Mouse (Mus musculus) testis, adult 2 months (tissue): ENCODE measurements at regions not wholly inside any gene's neighbourhood (a gene's known extent, or its start where the extent isn't known, plus 50 kb on each side); places are given as distances from the start of the nearest gene placed in this dataset.
"Not testable (repeated sequence)": the region's sequence is repeated elsewhere in the genome, so short reads cannot be mapped to it uniquely, and the experiment has no call there.

Source experiments
- H3K27ac ChIP-seq: fragments of 200-500 bp; 2 replicates; pipeline ENCODE4 v1.5.1; 2012; ENCODE audit warnings: low read depth, low read length; ENCODE audit not compliant: control insufficient read depth, insufficient read depth
- H3K27me3 ChIP-seq: fragments of 200-500 bp; 2 replicates; pipeline ENCODE4 v1.6.1; 2012; ENCODE audit warnings: mild to moderate bottlenecking, low read length, moderate library complexity; ENCODE audit not compliant: control insufficient read depth, insufficient read depth
- H3K36me3 ChIP-seq: fragments of 200-500 bp; 2 replicates; pipeline ENCODE4 v1.6.1; 2012; ENCODE audit warnings: mild to moderate bottlenecking, low read length; ENCODE audit not compliant: control insufficient read depth, insufficient read depth
- H3K4me1 ChIP-seq: fragments of 200-500 bp; 2 replicates; pipeline ENCODE4 v1.6.1; 2012; ENCODE audit warnings: low read length; ENCODE audit not compliant: control insufficient read depth, insufficient read depth
- H3K4me3 ChIP-seq: fragments of 200-500 bp; 2 replicates; pipeline ENCODE4 v1.5.1; 2012; ENCODE audit warnings: low read depth, mild to moderate bottlenecking, low read length, moderate library complexity, mixed read lengths; ENCODE audit not compliant: control insufficient read depth
- CTCF ChIP-seq: fragments of 200-500 bp; IDR thresholded peaks from 2 replicates; pipeline ENCODE4 v1.5.1; 2012; ENCODE audit warnings: low read depth, mild to moderate bottlenecking, inconsistent platforms, low read length, moderate library complexity; ENCODE audit not compliant: control insufficient read depth, insufficient read depth, insufficient replicate concordance
- POLR2A ChIP-seq: fragments of 200-500 bp; IDR thresholded peaks from 2 replicates; pipeline ENCODE4 v1.6.1; 2012; ENCODE audit warnings: low read depth, mild to moderate bottlenecking, inconsistent platforms, low read length, moderate library complexity; ENCODE audit not compliant: control insufficient read depth

- Histone ChIP-seq H3K27me3 (no peaks in the 10 kb centered on the region), H3K4me1 (no peaks in the 10 kb centered on the region), H3K4me3 (no peak overlapping the region), H3K27ac (no peak overlapping the region), H3K36me3 (no peaks in the 10 kb centered on the region)
- TF ChIP-seq CTCF (no peak), POLR2A (no peak)
Measured at GRCm38 (mm10) chr12:54516463-54516862, 139.9 kb downstream of the Sptssa start.

GRCm38 (mm10) chr12:54516039-54516438 lies 140.3 kb downstream of the Sptssa start:
- not testable (repeated sequence) for H3K36me3 ChIP-seq, H3K4me3 ChIP-seq, H3K4me1 ChIP-seq, H3K27me3 ChIP-seq, H3K27ac ChIP-seq

- Histone ChIP-seq H3K36me3 (no peaks in the 10 kb centered on the region), H3K27me3 (no peaks in the 10 kb centered on the region), H3K27ac (no peak overlapping the region), H3K4me3 (no peak overlapping the region), H3K4me1 (no peaks in the 10 kb centered on the region)
- TF ChIP-seq CTCF (no peak), POLR2A (no peak)
Measured at GRCm38 (mm10) chr12:54509903-54510302, 146.5 kb downstream of the Sptssa start.

- TF ChIP-seq CTCF = no peak
- no peak for TF ChIP-seq POLR2A
- Histone ChIP-seq H3K27me3 (no peaks in the 10 kb centered on the region), H3K4me1 (no peaks in the 10 kb centered on the region), H3K36me3 (no peaks in the 10 kb centered on the region), H3K27ac (no peak overlapping the region), H3K4me3 (no peak overlapping the region)
Measured at GRCm38 (mm10) chr12:54502775-54503174, 153.6 kb downstream of the Sptssa start.

- Histone ChIP-seq H3K27ac (no peak overlapping the region), H3K4me3 (no peak overlapping the region), H3K36me3 (no peaks in the 10 kb centered on the region), H3K27me3 (no peaks in the 10 kb centered on the region), H3K4me1 (no peaks in the 10 kb centered on the region)
- TF ChIP-seq CTCF (no peak), POLR2A (no peak)
Measured at GRCm38 (mm10) chr12:54499963-54500362, 156.4 kb downstream of the Sptssa start.

- H3K4me1 ChIP-seq = no peaks in the 10 kb centered on the region
- H3K27ac ChIP-seq = no peak overlapping the region
- no peak for TF ChIP-seq CTCF
- TF ChIP-seq POLR2A = no peak
- no peaks in the 10 kb centered on the region for H3K27me3 ChIP-seq
- no peaks in the 10 kb centered on the region for H3K36me3 ChIP-seq
- H3K4me3 ChIP-seq = no peak overlapping the region
Measured at GRCm38 (mm10) chr12:54495701-54496374, 160.5 kb downstream of the Sptssa start.

GRCm38 (mm10) chr12:54494756-54495375 lies 161.5 kb downstream of the Sptssa start:
- no peaks in the 10 kb centered on the region for H3K27me3 ChIP-seq
- no peak overlapping the region for H3K27ac ChIP-seq
- TF ChIP-seq CTCF = no peak
- TF ChIP-seq POLR2A = no peak
- no peaks in the 10 kb centered on the region for H3K36me3 ChIP-seq
- peak overlapping the region; percentile 55; the same call in 1 of the 2 replicates for H3K4me3 ChIP-seq
- no peaks in the 10 kb centered on the region for H3K4me1 ChIP-seq

- Histone ChIP-seq H3K36me3 (no peaks in the 10 kb centered on the region), H3K27ac (no peak overlapping the region), H3K4me3 (no peak overlapping the region), H3K4me1 (no peaks in the 10 kb centered on the region), H3K27me3 (no peaks in the 10 kb centered on the region)
- TF ChIP-seq CTCF (no peak), POLR2A (no peak)
Measured at GRCm38 (mm10) chr12:54492737-54493136, 163.6 kb downstream of the Sptssa start.
